Mouse (Mus musculus) heart, embryonic 11.5 days (tissue): Measurements from ENCODE around the gene Tcf3. TPM values are rescaled to one million over a fixed set of nuclear protein-coding genes. Genes with fewer than 3 reads are reported as not detected.

ENCODE experiments used
- ATAC-seq: fragments of 200-750 bp; cut with Nextera tagmentation; replicated peaks from 2 replicates; pipeline ENCODE4 v1.8.0; 2017; ENCODE audit warnings: moderate library complexity; ENCODE audit not compliant: insufficient number of reproducible peaks, low FRiP score, low TSS enrichment
- H3K27ac ChIP-seq: fragments of 300-500 bp; sonication (generic); 2 replicates; pipeline ENCODE4 v1.5.1; 2014; ENCODE audit warnings: mild to moderate bottlenecking, low read depth, low read length
- H3K27me3 ChIP-seq: fragments of 300-500 bp; sonication (generic); 2 replicates; pipeline ENCODE4 v1.6.1; 2014; ENCODE audit warnings: mild to moderate bottlenecking, low read length, mixed read lengths; ENCODE audit not compliant: control insufficient read depth, insufficient read depth
- H3K36me3 ChIP-seq: fragments of 300-500 bp; sonication (generic); 2 replicates; pipeline ENCODE4 v1.6.1; 2014; ENCODE audit warnings: mild to moderate bottlenecking, low read length, moderate library complexity, mixed read lengths; ENCODE audit not compliant: control insufficient read depth, insufficient read depth
- H3K4me1 ChIP-seq: fragments of 300-500 bp; sonication (generic); 2 replicates; pipeline ENCODE4 v1.6.1; 2014; ENCODE audit warnings: low read length; ENCODE audit not compliant: control insufficient read depth, insufficient read depth
- H3K4me2 ChIP-seq: fragments of 300-500 bp; sonication (generic); 2 replicates; pipeline ENCODE4 v1.6.1; 2014; ENCODE audit warnings: mild to moderate bottlenecking, moderate library complexity
- H3K4me3 ChIP-seq: fragments of 300-500 bp; sonication (generic); 2 replicates; pipeline ENCODE4 v1.5.1; 2014; ENCODE audit warnings: low read depth, low read length
- H3K9ac ChIP-seq: fragments of 300-500 bp; sonication (generic); 2 replicates; pipeline ENCODE4 v1.6.1; 2014; ENCODE audit warnings: mild to moderate bottlenecking, low read depth, low read length, moderate library complexity
- H3K9me3 ChIP-seq: fragments of 300-500 bp; sonication (generic); replicated peaks from 2 replicates; pipeline ENCODE4 v1.6.1; 2016; ENCODE audit warnings: low read length; ENCODE audit not compliant: control insufficient read depth
- WGBS: fragments of 180-500 bp; shearing (Covaris S2); extraction: QIAGEN DNeasy Blood & Tissue Kit; methylation state at CpG from one replicate; pipeline ENCODE4 v1.1.7; 2014; ENCODE audit not compliant: insufficient replicate concordance; 5-methylcytosine and 5-hydroxymethylcytosine counted together
- polyA plus RNA-seq: library from polyadenylated mRNA; unstranded; fragments of >200 nt; fragmentation: Nextera tagmentation; extraction: Ambion mirVana; gene quantifications from 2 replicates; pipeline ENCODE4 v1.2.1, GENCODE M21; 2014

Gene Tcf3
- polyA plus RNA-seq, 1 experiment from 2014 or later, result 69.8 TPM

DNA sequence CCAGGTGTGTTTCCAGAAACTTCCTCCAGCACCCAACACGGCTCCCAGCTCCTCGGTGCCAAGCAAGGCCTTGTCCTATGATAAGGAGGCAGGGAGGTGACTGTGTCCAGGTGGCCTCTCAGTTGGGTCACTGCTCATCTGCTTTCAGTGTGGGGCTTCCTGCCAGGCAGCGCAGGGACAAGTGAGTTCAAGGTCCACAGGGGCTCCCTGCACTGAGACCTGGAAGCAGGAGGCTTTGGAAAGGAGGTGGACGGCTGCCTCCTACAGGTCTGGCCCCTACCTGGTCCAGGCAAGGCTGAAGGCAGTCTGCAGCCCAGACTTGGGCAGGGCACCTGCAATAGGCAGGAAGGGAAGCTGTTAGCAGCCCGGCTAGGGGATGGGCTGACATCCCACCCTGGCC lies 40.8 kb downstream of the Tcf3 start:
- Histone ChIP-seq H3K4me3 (no peak overlapping the region), H3K27me3 (no peaks in the 10 kb centered on the region), H3K9me3 (no peaks in the 10 kb centered on the region), H3K36me3 (peaks cover 43% of the 10 kb centered on the region), H3K9ac (no peak overlapping the region), H3K27ac (no peak overlapping the region), H3K4me1 (peaks cover 17% of the 10 kb centered on the region), H3K4me2 (no peak overlapping the region)
- no peak for ATAC-seq
- WGBS, result 89% methylated on average over 5 of the region's 5 CpGs

GRCm38 (mm10) chr10:80390697-80391096 lies 42.8 kb downstream of the Tcf3 start:
- Histone ChIP-seq H3K36me3 (peaks cover 42% of the 10 kb centered on the region), H3K9ac (no peak overlapping the region), H3K27ac (no peak overlapping the region), H3K4me1 (peaks cover 16% of the 10 kb centered on the region), H3K27me3 (no peaks in the 10 kb centered on the region), H3K4me2 (no peak overlapping the region), H3K9me3 (no peaks in the 10 kb centered on the region), H3K4me3 (no peak overlapping the region)
- no peak for ATAC-seq
- WGBS, result 82% methylated on average over 9 of the region's 9 CpGs

GRCm38 (mm10) chr10:80389185-80389708 lies 44.2 kb downstream of the Tcf3 start:
- Histone ChIP-seq H3K4me3 (no peak overlapping the region), H3K27me3 (no peaks in the 10 kb centered on the region), H3K9ac (no peak overlapping the region), H3K9me3 (no peaks in the 10 kb centered on the region), H3K4me2 (no peak overlapping the region), H3K27ac (no peak overlapping the region), H3K36me3 (peaks cover 30% of the 10 kb centered on the region), H3K4me1 (peaks cover 30% of the 10 kb centered on the region)
- WGBS, result 81% methylated on average over 4 of the region's 4 CpGs
- no peak for ATAC-seq

DNA sequence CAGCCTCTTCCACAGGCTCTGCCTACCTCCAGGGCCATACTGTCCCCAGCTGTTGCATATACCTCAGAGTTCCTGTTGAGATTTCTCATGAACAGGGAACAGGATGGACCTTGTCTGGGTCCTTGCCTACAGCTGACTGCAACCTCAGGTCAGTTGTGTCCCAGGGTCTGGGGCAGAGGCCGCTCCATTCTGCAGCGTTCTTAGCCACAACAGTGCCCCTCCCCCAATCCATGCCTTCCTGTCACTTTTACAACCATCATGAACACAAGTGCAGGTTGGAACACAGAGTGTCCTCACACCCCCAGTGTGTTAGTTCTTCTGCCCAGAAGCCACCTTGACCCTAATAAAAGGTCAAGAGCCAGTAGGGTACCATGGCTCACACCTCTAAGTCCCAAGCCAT lies 44.7 kb downstream of the Tcf3 start:
- Histone ChIP-seq H3K27me3 (no peaks in the 10 kb centered on the region), H3K4me2 (peak overlapping the region; percentile 96), H3K4me3 (peak overlapping the region; percentile 85; the same call in 1 of the 2 replicates), H3K27ac (no peak overlapping the region), H3K36me3 (peaks cover 25% of the 10 kb centered on the region), H3K9me3 (no peaks in the 10 kb centered on the region), H3K9ac (no peak overlapping the region), H3K4me1 (peaks cover 34% of the 10 kb centered on the region)
- no peak for ATAC-seq
- 42% methylated on average over 2 of the region's 2 CpGs for WGBS

DNA sequence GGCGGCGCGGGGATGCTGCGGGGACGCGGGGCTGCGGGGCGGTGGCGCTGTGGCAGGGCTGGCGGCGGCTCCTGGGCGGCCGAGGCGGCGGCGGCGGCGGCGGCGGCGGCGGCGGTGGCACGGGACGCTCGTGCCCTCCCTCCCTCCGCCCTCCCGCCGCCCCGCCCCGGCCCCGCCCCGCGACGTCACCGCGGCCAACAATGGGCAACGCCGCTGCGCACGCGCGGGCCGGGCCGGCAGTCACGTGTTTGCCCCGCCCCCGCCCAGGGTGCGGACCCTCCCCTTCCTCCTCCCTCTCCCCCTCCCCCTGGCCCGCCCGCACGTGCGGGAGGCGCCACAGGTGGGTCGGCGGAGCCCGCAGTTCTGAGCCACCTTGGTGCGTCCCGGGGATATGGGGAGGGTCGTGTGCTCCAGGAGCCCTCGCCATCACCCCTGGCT lies 45.9 kb downstream of the Tcf3 start, which contains the start of gene Mex3d:
TSS of gene Mex3d (minus strand) at position 138 of the 438 bp plus-strand sequence.
- Histone ChIP-seq H3K4me2 (peak within 1 kb of the TSS; percentile 96), H3K36me3 (peaks cover 13% of the 10 kb centered on the region), H3K27me3 (no peaks in the 10 kb centered on the region), H3K4me1 (peaks cover 34% of the 10 kb centered on the region), H3K4me3 (peak within 1 kb of the TSS; percentile 85), H3K9me3 (no peaks in the 10 kb centered on the region), H3K9ac (peak within 1 kb of the TSS; percentile 95), H3K27ac (peak within 1 kb of the TSS; percentile 78)
- peak; percentile 56 for ATAC-seq
- WGBS, result under 1% methylated on average over 20 of the region's 61 CpGs

DNA sequence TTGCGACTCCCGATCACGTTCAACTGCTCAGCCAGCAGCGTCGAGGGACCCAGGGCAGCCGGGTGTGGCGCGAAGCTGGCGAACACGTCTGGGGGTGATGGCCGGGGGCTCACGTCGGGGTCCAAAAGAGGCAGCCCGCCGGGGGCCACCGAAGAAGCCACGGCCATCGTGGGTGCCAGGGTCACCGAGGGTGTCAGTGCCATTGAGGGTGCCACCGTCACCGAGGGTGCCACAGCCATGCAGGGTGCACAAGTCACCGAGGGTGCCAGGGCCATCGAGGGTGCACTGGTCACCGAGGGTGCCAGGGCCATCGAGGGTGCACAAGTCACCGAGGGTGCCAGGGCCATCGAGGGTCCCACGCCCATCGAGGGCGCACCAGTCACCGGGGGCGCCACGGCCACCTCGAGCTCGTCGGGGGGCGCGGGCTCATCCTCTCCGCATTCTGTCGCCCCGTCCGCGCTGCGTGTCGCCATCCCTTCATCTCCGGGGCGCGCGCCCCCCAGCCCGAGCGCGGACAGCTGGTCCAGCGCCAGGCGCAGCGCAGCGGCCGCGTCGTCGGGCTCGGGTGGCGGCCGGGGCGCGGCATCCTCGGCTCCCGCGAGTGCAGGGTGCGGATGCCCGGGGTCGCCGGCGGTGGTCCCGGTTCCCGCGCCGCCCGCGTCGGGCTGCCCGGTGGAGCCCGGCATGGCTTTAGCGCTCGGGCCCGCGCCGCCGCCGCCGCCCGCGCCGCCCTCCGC lies 46.5 kb downstream of the Tcf3 start:
- ATAC-seq, result no peak
- Histone ChIP-seq H3K4me1 (peaks cover 34% of the 10 kb centered on the region), H3K4me2 (peak overlapping the region; percentile 96), H3K4me3 (peak overlapping the region; percentile 85), H3K36me3 (peaks cover 12% of the 10 kb centered on the region), H3K9me3 (no peaks in the 10 kb centered on the region), H3K27me3 (no peaks in the 10 kb centered on the region), H3K9ac (peak overlapping the region; percentile 95), H3K27ac (peak overlapping the region; percentile 78)
- under 1% methylated on average over 63 of the region's 94 CpGs for WGBS

- Histone ChIP-seq H3K36me3 (peaks cover 15% of the 10 kb centered on the region), H3K9ac (peak overlapping the region; percentile 95)
- ATAC-seq, result no peak
Observed at GRCm38 (mm10) chr10:80385811-80386734, 47.4 kb downstream of the Tcf3 start.

DNA sequence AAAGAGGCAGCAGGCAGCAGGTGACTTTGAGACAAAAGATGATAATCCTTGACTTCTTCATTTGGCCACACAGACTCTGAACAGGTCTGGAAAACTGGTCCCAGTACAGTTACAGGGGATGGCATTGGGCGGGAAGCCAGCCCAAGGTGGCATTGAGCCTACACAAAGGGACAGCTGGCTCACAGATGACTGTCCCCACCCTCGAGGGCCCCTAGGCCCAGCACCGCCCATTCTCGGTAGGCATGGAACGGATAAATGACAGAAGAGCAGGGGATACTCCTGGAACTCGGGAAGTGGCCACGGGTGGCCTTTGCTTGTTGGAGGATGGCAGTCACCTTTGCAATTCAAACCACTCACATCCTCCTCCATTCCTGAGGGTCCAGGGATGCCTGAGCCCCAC lies 48.1 kb downstream of the Tcf3 start:
- H3K27me3 ChIP-seq, result no peaks in the 10 kb centered on the region
- no peaks in the 10 kb centered on the region for H3K9me3 ChIP-seq
- H3K4me1 ChIP-seq, result peaks cover 34% of the 10 kb centered on the region
- H3K9ac ChIP-seq, result peak overlapping the region; percentile 95
- H3K4me3 ChIP-seq, result peak overlapping the region; percentile 85
- ATAC-seq, result no peak
- 38% methylated on average over 7 of the region's 7 CpGs for WGBS
- H3K36me3 ChIP-seq, result peaks cover 20% of the 10 kb centered on the region
- peak overlapping the region; percentile 78; the same call in 1 of the 2 replicates for H3K27ac ChIP-seq
- H3K4me2 ChIP-seq, result peak overlapping the region; percentile 96

More at GRCm38 (mm10) chr10:80385811-80386734, 47.4 kb downstream of the Tcf3 start:
- H3K4me2 ChIP-seq, result peak overlapping the region; percentile 96
- 3% methylated on average over 34 of the region's 34 CpGs for WGBS
- peaks cover 34% of the 10 kb centered on the region for H3K4me1 ChIP-seq
- H3K27ac ChIP-seq, result peak overlapping the region; percentile 78
- H3K4me3 ChIP-seq, result peak overlapping the region; percentile 85
- no peaks in the 10 kb centered on the region for H3K27me3 ChIP-seq
- H3K9me3 ChIP-seq, result no peaks in the 10 kb centered on the region
